8 mouse cellular contexts compared by ENCODE assay signal in the genomic region with DNA sequence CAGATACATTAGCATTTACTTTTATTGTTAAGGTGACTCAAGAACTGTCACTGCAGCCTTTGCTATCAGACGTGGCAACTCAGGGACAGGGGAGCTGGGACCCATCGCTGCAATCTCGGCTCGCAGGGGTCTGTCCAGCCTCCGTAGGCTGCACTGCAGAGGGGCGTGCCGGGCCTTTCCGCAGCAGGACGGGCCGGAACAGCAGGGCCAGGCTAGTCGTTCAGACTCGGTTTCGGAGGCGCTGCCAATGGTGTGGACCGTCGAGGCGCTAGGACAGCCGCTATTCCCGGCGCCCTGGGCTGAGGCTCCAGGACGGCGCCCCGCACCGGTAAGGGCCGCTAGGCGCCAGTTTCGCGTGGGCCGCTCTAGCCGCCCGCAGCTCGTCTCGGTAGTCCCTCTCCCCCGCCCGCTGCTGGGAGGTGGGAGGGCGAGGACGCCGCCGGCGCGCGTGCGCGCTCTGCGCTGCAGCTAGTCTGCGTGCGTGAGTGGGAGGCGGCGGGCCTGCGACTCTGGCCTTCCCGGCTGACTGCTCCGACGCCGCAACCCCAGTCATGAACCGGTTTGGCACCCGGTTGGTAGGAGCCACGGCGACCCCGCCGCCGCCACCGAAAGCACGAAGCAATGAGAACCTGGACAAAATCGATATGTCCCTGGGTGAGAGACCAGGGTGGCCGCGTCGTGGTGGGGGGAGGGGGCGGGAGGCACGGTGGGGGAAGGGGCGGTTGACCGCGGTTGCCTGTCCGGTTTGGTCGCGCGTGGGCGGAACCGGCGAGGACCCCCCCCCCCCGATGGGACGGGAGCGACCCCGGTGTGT. TPM values are rescaled to one million over a fixed set of nuclear protein-coding genes. Genes with fewer than 3 reads are reported as not detected.
DNase-seq lines count a peak whose midpoint lies in the region; ATAC-seq and TF ChIP-seq lines count a peak whose summit lies in the region.

Gene Fyttd1, plus strand, starts transcription at position 158 of the 814 bp plus-strand sequence.
Gene Rubcn, minus strand, starts transcription at position 424 of the 814 bp plus-strand sequence.

- WGBS in forebrain, embryonic 16.5 days: under 1% methylated on average over 82 of the region's 83 CpGs
- WGBS in lung, embryonic 15.5 days: under 1% methylated on average over 69 of the region's 83 CpGs

- peak; percentile 86 for DNase-seq in ES-E14 (ENCODE audit: low read depth, low spot score)
- peak; percentile 97 for DNase-seq in cerebellum, adult 11-12 months
- peak; percentile 95 to 97 for DNase-seq in heart, postnatal 36 days
- DNase-seq in layer of hippocampus, adult 8-10 months (ENCODE audit: low spot score in 2 of 2): peak; percentile 92
- DNase-seq in ovary, adult 18-20 months (ENCODE audit: low spot score): peak; percentile 93
- peak; percentile 95 for DNase-seq in thymus, postnatal 0 days (ENCODE audit: low spot score)

- no peaks in the 10 kb centered on the region for H3K27me3 ChIP-seq in forebrain, embryonic 16.5 days (replicated peaks; ENCODE audit: control insufficient read depth, insufficient read depth, low read length)
- no peaks in the 10 kb centered on the region for H3K27me3 ChIP-seq in lung, embryonic 15.5 days

- peak within 1 kb of the TSS; percentile 92 for H3K4me2 ChIP-seq in forebrain, embryonic 16.5 days (ENCODE audit: low read length)
- H3K4me2 ChIP-seq in lung, embryonic 15.5 days: peak within 1 kb of the TSS; percentile 79

- H3K4me3 ChIP-seq in ES-E14 (ENCODE audit: insufficient read depth in 1 of 2, low read depth in 1 of 2, low read length in 2 of 2, poor library complexity in 1 of 2, severe bottlenecking in 1 of 2): peak within 1 kb of the TSS; percentile 84 to 88
- peak within 1 kb of the TSS; percentile 71 for H3K4me3 ChIP-seq in forebrain, embryonic 16.5 days (replicated peaks; ENCODE audit: low read length)
- peak within 1 kb of the TSS; percentile 93 for H3K4me3 ChIP-seq in lung, embryonic 15.5 days

- peak; percentile 98 for ATAC-seq in forebrain, embryonic 16.5 days
- peak; percentile 98 for ATAC-seq in lung, embryonic 15.5 days (ENCODE audit: borderline replicate concordance, extremely low read depth, low FRiP score, low TSS enrichment)

- peak within 1 kb of the TSS; percentile 86 for H3K9ac ChIP-seq in ES-E14 (ENCODE audit: insufficient read depth, low read depth, low read length, poor library complexity, severe bottlenecking)
- peak within 1 kb of the TSS; percentile 94 for H3K9ac ChIP-seq in forebrain, embryonic 16.5 days (replicated peaks; ENCODE audit: low read depth, low read length)
- peak within 1 kb of the TSS; percentile 89 for H3K9ac ChIP-seq in lung, embryonic 15.5 days

- intact Hi-C loops in heart, postnatal 36 days (cut with DNase I): loop anchor here (1.0 to 10.0 kb wide), 5 partner anchors 9 to 543 kb away; partner anchors contain the start of genes Lrch3, Smbd1 and Ubxn7

- no peak within 1 kb of the TSS for H3K27ac ChIP-seq in ES-E14 (ENCODE audit: insufficient read depth, low read depth, low read length, poor library complexity, severe bottlenecking)
- H3K27ac ChIP-seq in forebrain, embryonic 16.5 days (ENCODE audit: low read length): peak within 1 kb of the TSS; percentile 86
- peak within 1 kb of the TSS; percentile 94 for H3K27ac ChIP-seq in lung, embryonic 15.5 days

- in situ Hi-C loops in ES-E14 (cut with MboI; ENCODE audit: low sequenced_read_pairs in 2 of 2, unreplicated experiment in 2 of 2): no loop called here

- H3K4me1 ChIP-seq in ES-E14 (ENCODE audit: control insufficient read depth in 2 of 2, insufficient read depth in 2 of 2, low read length in 2 of 2, poor library complexity in 1 of 2): peaks cover 0 to 5% of the 10 kb centered on the region in 2 experiments; a peak in 2 of 4 replicates
- H3K4me1 ChIP-seq in forebrain, embryonic 16.5 days (replicated peaks; ENCODE audit: control insufficient read depth, insufficient read depth, low read length): peaks cover 19% of the 10 kb centered on the region
- H3K4me1 ChIP-seq in lung, embryonic 15.5 days: peaks cover 16% of the 10 kb centered on the region

- H3K36me3 ChIP-seq in ES-E14 (ENCODE audit: control insufficient read depth, insufficient read depth, low read length, poor library complexity, severe bottlenecking): no peaks in the 10 kb centered on the region
- no peaks in the 10 kb centered on the region for H3K36me3 ChIP-seq in forebrain, embryonic 16.5 days (ENCODE audit: control insufficient read depth, insufficient read depth)
- no peaks in the 10 kb centered on the region for H3K36me3 ChIP-seq in lung, embryonic 15.5 days

- no peaks in the 10 kb centered on the region for H3K9me3 ChIP-seq in ES-E14 (ENCODE audit: control insufficient read depth, insufficient read depth, low read depth, low read length)
- no peaks in the 10 kb centered on the region for H3K9me3 ChIP-seq in forebrain, embryonic 16.5 days (ENCODE audit: control insufficient read depth, low read length)
- H3K9me3 ChIP-seq in lung, embryonic 15.5 days: no peaks in the 10 kb centered on the region

TF ChIP-seq in ES-E14, 5 proteins besides CTCF, POLR2A, EP300 and RAD21:
- TF ChIP-seq HCFC1 (IDR thresholded peaks at IDR 0.05; ENCODE audit: borderline replicate concordance, insufficient read depth, low read length) (peak; percentile 83), ZNF384 (IDR thresholded peaks at IDR 0.05; ENCODE audit: low read depth, low read length) (no peak)
TF ChIP-seq in ES-E14: peak in this region for 1.

RNA-seq across cellular contexts. Expression of gene Fyttd1, which starts in this region (rescaled TPM):
- 93.2 and 106 TPM in 2 replicates for total RNA-seq in ES-E14 (2012; rRNA removed)
- 119 and 129 TPM in 2 replicates for polyA plus RNA-seq in forebrain, embryonic 16.5 days (2015; fragmentation: Nextera tagmentation; extraction: Ambion mirVana)
- total RNA-seq in heart, postnatal 36 days (2021): 100 to 1,000 TPM in 1 of 2 experiments, 10 to 100 TPM in 1; 98.9 to 101 TPM
- total RNA-seq in layer of hippocampus, adult 8-10 months (2022): 100 to 1,000 TPM in 3 of 4 experiments, 10 to 100 TPM in 1; 98.8 to 115 (median 109) TPM
- 92.4 and 101 TPM in 2 replicates for polyA plus RNA-seq in lung, embryonic 15.5 days (2015; fragmentation: Nextera tagmentation; extraction: Ambion mirVana)
- 82.7 and 84.2 TPM in 2 replicates for polyA plus RNA-seq in thymus, postnatal 0 days (2015; fragmentation: Nextera tagmentation; extraction: Ambion mirVana)

RNA-seq across cellular contexts. Expression of gene Rubcn, which starts in this region (rescaled TPM):
- 18.6 and 19.4 TPM in 2 replicates for total RNA-seq in ES-E14 (2012; rRNA removed)
- polyA plus RNA-seq in forebrain, embryonic 16.5 days (2015; fragmentation: Nextera tagmentation; extraction: Ambion mirVana): 38.6 and 40.4 TPM in 2 replicates
- total RNA-seq in heart, postnatal 36 days (2021): 10 to 100 TPM; 35.1 to 35.9 TPM
- 10 to 100 TPM; 55.2 to 74.8 (median 63.8) TPM for total RNA-seq in layer of hippocampus, adult 8-10 months (2022)
- 18.2 and 18.8 TPM in 2 replicates for polyA plus RNA-seq in lung, embryonic 15.5 days (2015; fragmentation: Nextera tagmentation; extraction: Ambion mirVana)
- polyA plus RNA-seq in thymus, postnatal 0 days (2015; fragmentation: Nextera tagmentation; extraction: Ambion mirVana): 9.9 and 10.0 TPM in 2 replicates
